In genomic region chr14:122376482-122377143, GRCm38 (mm10) we compare ENCODE assay signal across 12 mouse cellular contexts.
DNase-seq lines count a peak whose midpoint lies in the region; ATAC-seq and TF ChIP-seq lines count a peak whose summit lies in the region.
"Had no signal": no experiment of that assay in that cellular context is flagged by ENCODE, and none has a peak within 500 bp of the region (broad histone marks: within the 10 kb centered on the region; RNA-seq: fewer than 3 reads in every experiment).

No protein-coding gene starts in this region.

- H3K9ac ChIP-seq in forebrain, embryonic 15.5 days (replicated peaks): no peak overlapping the region

- DNase-seq in cerebellum, adult 2 months: peak; percentile 63 to 66
- no peak for DNase-seq in cerebellum, adult 11 months
- no peak for DNase-seq in thymus, adult 18-20 months
- no peak for DNase-seq in ovary, postnatal 14 days (ENCODE audit: low spot score)
- DNase-seq in right cerebral cortex, postnatal 10 days (ENCODE audit: low spot score in 2 of 2): no peak
- DNase-seq: heart, postnatal 10 days; kidney, adult 9 months; liver; retina, postnatal 1 day had no signal

- peak overlapping the region; percentile 75 for H3K27ac ChIP-seq in cerebellum, adult 2 months (ENCODE audit: insufficient read depth, low read length)
- H3K27ac ChIP-seq in bone marrow macrophage, adult 2 months (ENCODE audit: insufficient read depth, low read depth, low read length): no peak overlapping the region
- H3K27ac ChIP-seq in forebrain, embryonic 15.5 days (replicated peaks): peak overlapping the region; percentile 10

- TF ChIP-seq POLR2A in cerebellum, adult 2 months (IDR thresholded peaks at IDR 0.05; ENCODE audit: borderline replicate concordance, insufficient read depth, low read length): no peak
- no peak for TF ChIP-seq POLR2A in bone marrow macrophage, adult 2 months (IDR thresholded peaks at IDR 0.05; ENCODE audit: borderline replicate concordance, low read depth, low read length)

- WGBS in cerebellum, adult 2 months: 11% methylated on average over 9 of the region's 9 CpGs
- 42% methylated on average over 9 of the region's 9 CpGs for WGBS in forebrain, embryonic 15.5 days

- no peak overlapping the region for H3K4me2 ChIP-seq in forebrain, embryonic 15.5 days (replicated peaks)

- H3K9me3 ChIP-seq in forebrain, embryonic 15.5 days: no peaks in the 10 kb centered on the region

- peaks cover 11% of the 10 kb centered on the region; the same call in 1 of the 2 replicates for H3K4me1 ChIP-seq in cerebellum, adult 2 months (ENCODE audit: control insufficient read depth, insufficient read depth, low read length)
- H3K4me1 ChIP-seq in bone marrow macrophage, adult 2 months (ENCODE audit: control insufficient read depth, insufficient read depth, low read length): peaks cover 2% of the 10 kb centered on the region; the same call in 1 of the 2 replicates
- peaks cover 12% of the 10 kb centered on the region for H3K4me1 ChIP-seq in forebrain, embryonic 15.5 days

- no peak for ATAC-seq in forebrain, embryonic 15.5 days (replicated peaks)
- 0 out of 2 replicates have a peak, but pooled peaks have one; percentile 33 for ATAC-seq in megakaryocyte, adult 5-6 weeks (ENCODE audit: poor library complexity, severe bottlenecking)

- no peak for TF ChIP-seq CTCF in cerebellum, adult 2 months (IDR thresholded peaks at IDR 0.05; ENCODE audit: borderline replicate concordance, insufficient read depth, low read depth, low read length)
- TF ChIP-seq CTCF in bone marrow macrophage, adult 2 months (IDR thresholded peaks at IDR 0.05; ENCODE audit: low read depth, low read length): no peak

- H3K4me3 ChIP-seq in cerebellum, adult 2 months (replicated peaks; ENCODE audit: insufficient read depth, low read depth, low read length): peak overlapping the region; percentile 23
- 0 out of 2 replicates have a peak overlapping the region, but pooled peaks have one; percentile 10 for H3K4me3 ChIP-seq in bone marrow macrophage, adult 2 months (ENCODE audit: insufficient read depth, low read length)
- no peak overlapping the region for H3K4me3 ChIP-seq in forebrain, embryonic 15.5 days

- no peaks in the 10 kb centered on the region for H3K36me3 ChIP-seq in forebrain, embryonic 15.5 days

- no peaks in the 10 kb centered on the region for H3K27me3 ChIP-seq in cerebellum, adult 2 months (ENCODE audit: control insufficient read depth, insufficient read depth, low read length)
- H3K27me3 ChIP-seq in forebrain, embryonic 15.5 days: peaks cover 21% of the 10 kb centered on the region; the same call in 1 of the 2 replicates

Comparison
In these comparisons a context has a peak if more than half of its experiments do, and no peak if none do; other contexts are left out.
1. DNase-seq: peak in cerebellum, adult 2 months (2 of 2); none in cerebellum, adult 11 months (single experiment), thymus, adult 18-20 months (0 of 2), ovary, postnatal 14 days (single experiment) and right cerebral cortex, postnatal 10 days (0 of 2).